Mouse (Mus musculus): ENCODE results near the gene Rpl12. TPM values are rescaled to one million over a fixed set of nuclear protein-coding genes. Genes with fewer than 3 reads are reported as not detected.

Gene Rpl12
- polyA plus RNA-seq, 1 experiment from 2014 or later: 104 TPM

- H3K36me3 ChIP-seq: peaks cover 17% of the 10 kb centered on the region
- H3K4me3 ChIP-seq: peak overlapping the region; percentile 56
- ATAC-seq (ENCODE audit: low FRiP score, low read depth): no peak
- peak overlapping the region; percentile 77 for H3K9ac ChIP-seq
- H3K27me3 ChIP-seq: no peaks in the 10 kb centered on the region
- 0 out of 2 replicates have a peak overlapping the region, but pooled peaks have one; percentile 95 for H3K27ac ChIP-seq (replicated peaks)
- peaks cover 32% of the 10 kb centered on the region for H3K4me1 ChIP-seq (replicated peaks)
- 77% methylated on average over 9 of the region's 9 CpGs for WGBS
- H3K9me3 ChIP-seq: no peaks in the 10 kb centered on the region
- H3K4me2 ChIP-seq: peak overlapping the region; percentile 74
Observed at GRCm38 (mm10) chr2:32968024-32968614, 6.8 kb downstream of the Rpl12 start.

GRCm38 (mm10) chr2:32969326-32969725 is 8.0 kb downstream of the Rpl12 start:
- Histone ChIP-seq H3K4me2 (no peak overlapping the region), H3K4me1 (replicated peaks) (peaks cover 24% of the 10 kb centered on the region), H3K9me3 (no peaks in the 10 kb centered on the region), H3K9ac (no peak overlapping the region), H3K27me3 (no peaks in the 10 kb centered on the region), H3K4me3 (no peak overlapping the region), H3K36me3 (peaks cover 15% of the 10 kb centered on the region), H3K27ac (replicated peaks) (no peak overlapping the region)
- no peak for ATAC-seq (ENCODE audit: low FRiP score, low read depth)
- WGBS: 85% methylated on average over 8 of the region's 8 CpGs

GRCm38 (mm10) chr2:32971235-32971634 is 9.9 kb downstream of the Rpl12 start:
- WGBS: 32% methylated on average over 9 of the region's 9 CpGs
- H3K9ac ChIP-seq: no peak overlapping the region
- no peak for ATAC-seq (ENCODE audit: low FRiP score, low read depth)
- no peak overlapping the region for H3K4me2 ChIP-seq
- no peaks in the 10 kb centered on the region for H3K27me3 ChIP-seq
- H3K36me3 ChIP-seq: peaks cover 12% of the 10 kb centered on the region
- no peaks in the 10 kb centered on the region for H3K9me3 ChIP-seq
- peaks cover 23% of the 10 kb centered on the region for H3K4me1 ChIP-seq (replicated peaks)
- H3K4me3 ChIP-seq: no peak overlapping the region
- no peak overlapping the region for H3K27ac ChIP-seq (replicated peaks)

DNA sequence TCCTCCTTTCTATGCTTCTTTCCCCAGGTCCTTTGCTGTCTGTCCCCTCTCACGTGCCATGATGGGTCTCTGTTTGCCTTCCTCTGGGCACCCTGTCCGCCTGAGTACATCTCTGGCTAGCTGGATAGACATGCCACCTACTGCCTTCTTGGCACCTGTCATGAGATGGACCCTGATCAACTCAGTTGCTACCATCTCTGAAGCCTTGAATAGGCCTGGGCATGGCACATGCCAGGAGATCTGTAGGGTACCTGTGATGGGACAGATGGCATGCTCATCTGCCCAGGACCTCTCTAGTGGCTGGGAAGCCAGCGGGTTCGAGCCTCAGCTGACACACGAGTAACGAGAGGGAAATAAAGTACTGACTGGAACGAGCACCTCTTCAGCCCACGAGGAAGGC is 12.9 kb downstream of the Rpl12 start:
- no peak for ATAC-seq (ENCODE audit: low FRiP score, low read depth)
- no peak overlapping the region for H3K4me3 ChIP-seq
- H3K9ac ChIP-seq: no peak overlapping the region
- no peak overlapping the region for H3K27ac ChIP-seq (replicated peaks)
- H3K4me1 ChIP-seq (replicated peaks): peaks cover 17% of the 10 kb centered on the region
- no peaks in the 10 kb centered on the region for H3K27me3 ChIP-seq
- H3K9me3 ChIP-seq: no peaks in the 10 kb centered on the region
- 91% methylated on average over 8 of the region's 8 CpGs for WGBS
- H3K4me2 ChIP-seq: no peak overlapping the region
- H3K36me3 ChIP-seq: peaks cover 12% of the 10 kb centered on the region

GRCm38 (mm10) chr2:32977114-32977513 is 15.8 kb downstream of the Rpl12 start:
- H3K9me3 ChIP-seq: no peaks in the 10 kb centered on the region
- H3K27ac ChIP-seq (replicated peaks): no peak overlapping the region
- H3K4me3 ChIP-seq: no peak overlapping the region
- peaks cover 12% of the 10 kb centered on the region for H3K36me3 ChIP-seq
- no peaks in the 10 kb centered on the region for H3K27me3 ChIP-seq
- peaks cover 30% of the 10 kb centered on the region for H3K4me1 ChIP-seq (replicated peaks)
- H3K9ac ChIP-seq: no peak overlapping the region
- no peak overlapping the region for H3K4me2 ChIP-seq
- 61% methylated on average over 5 of the region's 5 CpGs for WGBS
- ATAC-seq (ENCODE audit: low FRiP score, low read depth): no peak

- Histone ChIP-seq H3K4me3 (no peak overlapping the region), H3K4me2 (no peak overlapping the region), H3K9ac (no peak overlapping the region), H3K4me1 (replicated peaks) (peaks cover 36% of the 10 kb centered on the region), H3K27ac (replicated peaks) (no peak overlapping the region), H3K36me3 (peaks cover 6% of the 10 kb centered on the region; the same call in 1 of the 2 replicates), H3K27me3 (no peaks in the 10 kb centered on the region), H3K9me3 (no peaks in the 10 kb centered on the region)
- WGBS: 78% methylated on average over 3 of the region's 3 CpGs
- no peak for ATAC-seq (ENCODE audit: low FRiP score, low read depth)
Observed at GRCm38 (mm10) chr2:32978675-32979074, 17.3 kb downstream of the Rpl12 start.

DNA sequence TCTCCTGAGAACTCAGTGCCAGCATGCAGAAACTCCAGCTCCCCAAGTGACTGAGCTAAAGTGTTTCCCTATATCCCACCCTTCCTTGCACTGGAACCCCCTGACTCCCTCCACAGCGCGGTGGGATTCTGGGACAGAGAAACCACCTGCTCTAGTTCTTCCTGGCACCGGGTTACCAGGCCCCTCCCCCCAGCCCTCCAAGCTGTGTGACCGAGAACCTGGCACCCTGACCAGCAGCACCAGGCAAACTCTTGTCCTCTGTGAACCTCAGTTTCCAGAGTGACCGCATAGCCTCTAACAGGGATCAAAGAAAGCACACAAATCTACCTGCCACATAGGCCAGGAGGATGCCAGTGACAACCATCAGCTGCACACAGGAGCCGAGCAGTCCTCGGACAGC is 18.3 kb downstream of the Rpl12 start:
- Histone ChIP-seq H3K4me1 (replicated peaks) (peaks cover 36% of the 10 kb centered on the region), H3K9ac (no peak overlapping the region), H3K4me3 (no peak overlapping the region), H3K4me2 (no peak overlapping the region), H3K27me3 (no peaks in the 10 kb centered on the region), H3K9me3 (no peaks in the 10 kb centered on the region), H3K27ac (replicated peaks) (no peak overlapping the region), H3K36me3 (0 out of 2 replicates have a peak, but pooled peaks cover under 1% of the 10 kb centered on the region)
- WGBS: 89% methylated on average over 7 of the region's 7 CpGs
- no peak for ATAC-seq (ENCODE audit: low FRiP score, low read depth)

DNA sequence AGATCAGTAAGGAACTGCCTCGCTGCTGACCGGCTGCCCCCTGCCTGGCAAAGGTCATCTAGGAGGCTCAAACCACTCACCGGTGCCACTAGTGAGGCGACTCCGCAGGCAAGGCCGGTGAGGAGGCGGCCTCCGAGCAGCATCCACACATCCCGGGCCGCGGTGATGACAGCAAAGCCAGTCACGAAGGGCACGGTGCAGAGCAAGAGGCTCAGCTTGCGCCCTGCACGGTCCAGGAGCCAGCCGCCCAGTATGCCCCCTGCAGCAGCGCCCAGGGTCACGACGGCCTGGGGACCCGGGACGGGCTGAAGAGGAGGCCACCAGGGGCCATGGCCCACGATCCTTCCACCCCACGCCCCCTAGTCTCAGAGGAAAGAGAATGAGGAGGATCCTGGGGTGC is 19.9 kb downstream of the Rpl12 start:
- peak; percentile 28; the same call in 1 of the 2 replicates for ATAC-seq (ENCODE audit: low FRiP score, low read depth)
- Histone ChIP-seq H3K9me3 (no peaks in the 10 kb centered on the region), H3K4me1 (replicated peaks) (peaks cover 32% of the 10 kb centered on the region), H3K4me3 (peak overlapping the region; percentile 79), H3K9ac (peak overlapping the region; percentile 85), H3K36me3 (peaks cover 9% of the 10 kb centered on the region), H3K4me2 (peak overlapping the region; percentile 94), H3K27me3 (no peaks in the 10 kb centered on the region), H3K27ac (replicated peaks) (peak overlapping the region; percentile 77)
- 2% methylated on average over 23 of the region's 23 CpGs for WGBS

GRCm38 (mm10) chr2:32981725-32982271 is 20.4 kb downstream of the Rpl12 start, which contains the start of gene Slc2a8:
Slc2a8 (minus strand) TSS chr2:32982083.
- peak within 1 kb of the TSS; percentile 94 for H3K4me2 ChIP-seq
- H3K9me3 ChIP-seq: no peaks in the 10 kb centered on the region
- H3K4me3 ChIP-seq: peak within 1 kb of the TSS; percentile 79
- WGBS: 1% methylated on average over 50 of the region's 50 CpGs
- H3K27ac ChIP-seq (replicated peaks): peak within 1 kb of the TSS; percentile 77
- ATAC-seq (ENCODE audit: low FRiP score, low read depth): peak; percentile 99
- H3K9ac ChIP-seq: peak within 1 kb of the TSS; percentile 85
- peaks cover 9% of the 10 kb centered on the region for H3K36me3 ChIP-seq
- no peaks in the 10 kb centered on the region for H3K27me3 ChIP-seq
- peaks cover 29% of the 10 kb centered on the region for H3K4me1 ChIP-seq (replicated peaks)

DNA sequence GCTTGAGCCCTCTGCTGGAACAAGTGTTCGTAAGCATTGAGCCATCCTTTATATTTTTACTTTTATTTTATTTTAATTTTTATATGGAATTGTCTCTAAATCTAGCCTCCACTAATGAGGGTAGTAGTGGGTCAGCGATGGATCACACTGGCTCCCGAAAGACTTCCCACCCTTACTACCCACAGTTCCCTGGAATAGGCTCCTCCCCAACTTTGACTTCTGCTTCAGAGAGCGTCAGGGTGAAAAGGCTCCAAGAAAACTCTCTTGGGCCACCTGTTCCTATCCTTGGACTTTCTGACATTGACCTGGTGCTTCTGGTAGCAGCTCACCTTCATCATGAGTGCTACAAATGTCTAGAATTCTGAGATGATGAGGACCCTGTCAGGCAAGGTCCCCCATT is 21.3 kb downstream of the Rpl12 start:
- Histone ChIP-seq H3K27me3 (no peaks in the 10 kb centered on the region), H3K9ac (no peak overlapping the region), H3K4me2 (peak overlapping the region; percentile 94), H3K9me3 (no peaks in the 10 kb centered on the region), H3K36me3 (peaks cover 9% of the 10 kb centered on the region), H3K27ac (replicated peaks) (no peak overlapping the region), H3K4me3 (peak overlapping the region; percentile 79), H3K4me1 (replicated peaks) (peaks cover 22% of the 10 kb centered on the region)
- WGBS: 6% methylated on average over 4 of the region's 4 CpGs
- ATAC-seq (ENCODE audit: low FRiP score, low read depth): no peak

DNA sequence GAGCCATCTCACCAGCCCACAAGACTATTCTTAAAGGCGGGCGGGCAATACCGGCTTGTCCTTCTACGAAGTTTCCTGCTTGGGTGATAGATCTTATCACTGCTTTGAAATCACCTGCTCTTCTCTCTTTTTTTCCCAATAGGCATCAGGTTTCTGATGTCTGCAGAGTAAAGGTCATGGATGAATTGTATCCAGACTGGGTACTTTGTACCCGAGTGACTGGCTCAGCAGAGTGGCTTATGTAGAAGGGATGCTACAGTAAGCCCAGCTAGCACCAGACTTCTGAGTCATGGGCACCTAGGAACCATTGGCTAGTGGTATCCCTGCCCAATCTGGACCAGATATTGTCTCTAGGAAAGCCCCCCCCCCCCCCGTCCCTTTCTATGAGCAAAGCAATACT is 22.3 kb downstream of the Rpl12 start:
- H3K27ac ChIP-seq (replicated peaks): no peak overlapping the region
- peaks cover 22% of the 10 kb centered on the region for H3K4me1 ChIP-seq (replicated peaks)
- WGBS: 68% methylated on average over 6 of the region's 6 CpGs
- no peak for ATAC-seq (ENCODE audit: low FRiP score, low read depth)
- H3K9me3 ChIP-seq: no peaks in the 10 kb centered on the region
- no peak overlapping the region for H3K4me3 ChIP-seq
- H3K4me2 ChIP-seq: no peak overlapping the region
- H3K36me3 ChIP-seq: peaks cover 9% of the 10 kb centered on the region
- H3K27me3 ChIP-seq: no peaks in the 10 kb centered on the region
- H3K9ac ChIP-seq: no peak overlapping the region

DNA sequence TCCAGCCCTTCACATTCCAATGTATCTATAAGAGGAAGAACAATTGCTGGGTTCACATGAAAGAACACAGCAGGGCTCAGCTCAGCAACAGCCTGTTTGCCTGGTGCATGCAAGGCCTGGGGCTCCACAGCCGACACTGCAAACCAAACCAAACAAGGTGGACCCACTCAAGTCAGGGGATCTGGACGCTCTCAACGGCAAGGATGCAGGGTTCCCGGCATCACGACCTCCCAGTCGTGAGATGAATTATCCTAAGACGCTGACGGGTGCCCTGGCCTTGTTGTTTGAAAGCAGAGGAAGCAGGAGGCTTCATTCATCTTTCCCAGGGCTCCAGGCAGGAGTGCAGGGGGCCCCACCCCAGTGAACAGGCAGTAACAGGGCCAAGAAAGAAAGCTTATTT is 24.5 kb downstream of the Rpl12 start:
- no peak overlapping the region for H3K4me2 ChIP-seq
- peaks cover 12% of the 10 kb centered on the region for H3K4me1 ChIP-seq (replicated peaks)
- no peak for ATAC-seq (ENCODE audit: low FRiP score, low read depth)
- no peak overlapping the region for H3K9ac ChIP-seq
- H3K27ac ChIP-seq (replicated peaks): no peak overlapping the region
- 57% methylated on average over 8 of the region's 8 CpGs for WGBS
- H3K9me3 ChIP-seq: no peaks in the 10 kb centered on the region
- H3K27me3 ChIP-seq: no peaks in the 10 kb centered on the region
- H3K4me3 ChIP-seq: no peak overlapping the region
- peaks cover 12% of the 10 kb centered on the region for H3K36me3 ChIP-seq
